ENCODE assay signal across 11 mouse cellular contexts in the genomic region with DNA sequence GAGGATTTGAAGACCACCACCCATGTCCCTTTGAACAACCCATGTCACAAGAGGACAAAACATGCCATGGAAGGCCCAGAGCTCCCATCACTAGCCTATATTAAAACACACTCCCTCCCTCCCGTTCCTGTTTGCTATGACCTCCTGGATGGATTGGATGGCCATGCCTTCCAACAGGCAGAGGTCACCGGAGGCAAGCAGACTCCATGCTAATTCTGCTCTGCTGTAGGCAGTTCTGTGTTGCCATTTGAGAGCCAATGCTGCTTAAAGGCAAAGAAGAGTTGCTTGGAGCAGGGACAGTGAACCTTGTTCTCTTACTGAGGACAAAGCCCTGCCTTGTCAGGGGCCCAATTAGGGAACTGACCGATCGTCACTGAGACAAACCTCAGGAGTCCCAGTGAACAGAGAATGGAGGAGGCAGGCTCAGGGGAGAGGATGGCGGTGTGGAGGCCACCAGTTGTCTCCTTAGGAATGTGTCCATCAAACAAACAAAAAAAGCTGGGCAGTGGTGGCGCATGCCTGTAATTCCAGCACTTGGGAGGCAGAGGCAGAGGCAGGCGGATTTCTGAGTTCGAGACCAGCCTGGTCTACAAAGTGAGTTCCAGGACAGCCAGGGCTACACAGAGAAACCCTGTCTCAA. TPM values are rescaled to one million over a fixed set of nuclear protein-coding genes. Genes with fewer than 3 reads are reported as not detected.
DNase-seq lines count a peak whose midpoint lies in the region; ATAC-seq and TF ChIP-seq lines count a peak whose summit lies in the region.
"Had no signal": no experiment of that assay in that cellular context is flagged by ENCODE, and none has a peak within 500 bp of the region (broad histone marks: within the 10 kb centered on the region; RNA-seq: fewer than 3 reads in every experiment).

No protein-coding gene starts in this region.

- no peak for TF ChIP-seq EP300 in lung, postnatal 0 days (IDR thresholded peaks at IDR 0.05)

- no peaks in the 10 kb centered on the region for H3K9me3 ChIP-seq in erythroblast, embryonic 14.5 days (ENCODE audit: control insufficient read depth, low read length)
- H3K9me3 ChIP-seq in lung, embryonic 14.5 days (ENCODE audit: low read depth, low read length), result no peaks in the 10 kb centered on the region
- H3K9me3 ChIP-seq in lung, postnatal 0 days (ENCODE audit: low read length), result no peaks in the 10 kb centered on the region
- H3K9me3 ChIP-seq in embryonic facial prominence, embryonic 15.5 days (replicated peaks), result no peaks in the 10 kb centered on the region
- H3K9me3 ChIP-seq in neural tube, embryonic 13.5 days, result no peaks in the 10 kb centered on the region

- 77% methylated on average over 8 of the region's 8 CpGs for WGBS in lung, embryonic 14.5 days
- 72% methylated on average over 8 of the region's 8 CpGs for WGBS in lung, postnatal 0 days
- 68% methylated on average over 8 of the region's 8 CpGs for WGBS in embryonic facial prominence, embryonic 15.5 days
- 65% methylated on average over 8 of the region's 8 CpGs for WGBS in neural tube, embryonic 13.5 days

- H3K27ac ChIP-seq in lung, embryonic 14.5 days (ENCODE audit: low read depth), result 0 out of 2 replicates have a peak overlapping the region, but pooled peaks have one; percentile 98
- no peak overlapping the region for H3K27ac ChIP-seq in lung, postnatal 0 days (ENCODE audit: low read length)
- H3K27ac ChIP-seq in embryonic facial prominence, embryonic 15.5 days (replicated peaks), result peak overlapping the region; percentile 70
- H3K27ac ChIP-seq in neural tube, embryonic 13.5 days (replicated peaks), result 0 out of 2 replicates have a peak overlapping the region, but pooled peaks have one; percentile 15
- H3K27ac ChIP-seq: kidney, postnatal 0 days had no signal

- TF ChIP-seq CTCF in lung, embryonic 14.5 days (IDR thresholded peaks at IDR 0.05; ENCODE audit: low read depth), result no peak
- TF ChIP-seq CTCF in lung, postnatal 0 days (IDR thresholded peaks at IDR 0.05), result no peak

- H3K4me2 ChIP-seq in lung, embryonic 14.5 days, result no peak overlapping the region
- no peak overlapping the region for H3K4me2 ChIP-seq in lung, postnatal 0 days (replicated peaks; ENCODE audit: low read depth, low read length)
- no peak overlapping the region for H3K4me2 ChIP-seq in embryonic facial prominence, embryonic 15.5 days (replicated peaks)
- no peak overlapping the region for H3K4me2 ChIP-seq in neural tube, embryonic 13.5 days

- no peak for ATAC-seq in erythroblast, adult 5-6 weeks (replicated peaks; ENCODE audit: low FRiP score, poor library complexity, severe bottlenecking)
- ATAC-seq in lung, embryonic 14.5 days (ENCODE audit: insufficient read depth), result no peak
- ATAC-seq in lung, postnatal 0 days, result no peak
- ATAC-seq in embryonic facial prominence, embryonic 15.5 days (ENCODE audit: insufficient number of reproducible peaks, low FRiP score, low TSS enrichment, low read depth), result no peak
- no peak for ATAC-seq in neural tube, embryonic 13.5 days (ENCODE audit: low read depth)

- H3K4me3 ChIP-seq in erythroblast, embryonic 14.5 days (replicated peaks), result peak overlapping the region; percentile 99
- no peak overlapping the region for H3K4me3 ChIP-seq in lung, embryonic 14.5 days (ENCODE audit: low read depth, low read length)
- H3K4me3 ChIP-seq in lung, postnatal 0 days (ENCODE audit: low read depth, low read length), result no peak overlapping the region
- no peak overlapping the region for H3K4me3 ChIP-seq in embryonic facial prominence, embryonic 15.5 days (replicated peaks)
- no peak overlapping the region for H3K4me3 ChIP-seq in neural tube, embryonic 13.5 days

- H3K4me1 ChIP-seq in erythroblast, embryonic 14.5 days (ENCODE audit: control insufficient read depth), result peaks cover 84% of the 10 kb centered on the region
- H3K4me1 ChIP-seq in lung, embryonic 14.5 days (ENCODE audit: insufficient read depth), result peaks cover 8% of the 10 kb centered on the region
- H3K4me1 ChIP-seq in lung, postnatal 0 days (ENCODE audit: insufficient read depth, low read depth, low read length), result peaks cover 10% of the 10 kb centered on the region; the same call in 1 of the 2 replicates
- H3K4me1 ChIP-seq in embryonic facial prominence, embryonic 15.5 days, result peaks cover 41% of the 10 kb centered on the region
- peaks cover 46% of the 10 kb centered on the region for H3K4me1 ChIP-seq in neural tube, embryonic 13.5 days (replicated peaks)

- H3K36me3 ChIP-seq in erythroblast, embryonic 14.5 days (ENCODE audit: control insufficient read depth), result peaks cover 71% of the 10 kb centered on the region
- H3K36me3 ChIP-seq in lung, embryonic 14.5 days (ENCODE audit: insufficient read depth), result peaks cover 45% of the 10 kb centered on the region
- H3K36me3 ChIP-seq in lung, postnatal 0 days (ENCODE audit: insufficient read depth, low read length), result peaks cover 13% of the 10 kb centered on the region
- H3K36me3 ChIP-seq in embryonic facial prominence, embryonic 15.5 days, result peaks cover 31% of the 10 kb centered on the region
- peaks cover 48% of the 10 kb centered on the region for H3K36me3 ChIP-seq in neural tube, embryonic 13.5 days

- no peaks in the 10 kb centered on the region for H3K27me3 ChIP-seq in erythroblast, embryonic 14.5 days (ENCODE audit: control insufficient read depth)
- no peaks in the 10 kb centered on the region for H3K27me3 ChIP-seq in lung, embryonic 14.5 days (ENCODE audit: insufficient read depth, low read length)
- H3K27me3 ChIP-seq in lung, postnatal 0 days (replicated peaks; ENCODE audit: insufficient read depth, low read length), result no peaks in the 10 kb centered on the region
- H3K27me3 ChIP-seq in embryonic facial prominence, embryonic 15.5 days, result no peaks in the 10 kb centered on the region
- H3K27me3 ChIP-seq in neural tube, embryonic 13.5 days, result no peaks in the 10 kb centered on the region

- H3K9ac ChIP-seq in lung, embryonic 14.5 days, result no peak overlapping the region
- no peak overlapping the region for H3K9ac ChIP-seq in lung, postnatal 0 days (replicated peaks; ENCODE audit: low read depth)
- no peak overlapping the region; the same call in 1 of the 2 replicates for H3K9ac ChIP-seq in embryonic facial prominence, embryonic 15.5 days
- no peak overlapping the region for H3K9ac ChIP-seq in neural tube, embryonic 13.5 days

- DNase-seq in lung, embryonic 14.5 days, result no peak
- no peak for DNase-seq in lung, postnatal 0 days (ENCODE audit: low spot score)
- DNase-seq in thymus, postnatal 14 days, result no peak
- DNase-seq in spleen, postnatal 14 days (ENCODE audit: low spot score in 2 of 2), result no peak
- DNase-seq: embryo, embryonic 11 days had no signal

RNA-seq across cellular contexts. Expression of gene Atf4, which starts 4.5 kb away (rescaled TPM):
- 65.1 and 68.9 TPM in 2 replicates for polyA plus RNA-seq in erythroblast, embryonic 14.5 days (2012)
- 86.3 and 108 TPM in 2 replicates for total RNA-seq in erythroblast, adult 5-6 weeks (2015; ENCODE audit: low replicate concordance)
- 148 and 150 TPM in 2 replicates for total RNA-seq in erythroblast, adult 5-6 weeks (2017; ENCODE audit: low replicate concordance)
- polyA plus RNA-seq in lung, embryonic 14.5 days (2014; fragmentation: Nextera tagmentation; extraction: Ambion mirVana), result 115 and 136 TPM in 2 replicates
- 113 and 115 TPM in 2 replicates for polyA plus RNA-seq in lung, postnatal 0 days (2015; fragmentation: Nextera tagmentation; extraction: Ambion mirVana)
- 141 and 145 TPM in 2 replicates for polyA plus RNA-seq in embryonic facial prominence, embryonic 15.5 days (2015; fragmentation: Nextera tagmentation; extraction: Ambion mirVana)
- polyA plus RNA-seq in neural tube, embryonic 13.5 days (2015; fragmentation: Nextera tagmentation; extraction: Ambion mirVana), result 114 TPM in 2 replicates

RNA-seq across cellular contexts. Expression of gene Rps19bp1, which starts 4.6 kb away (rescaled TPM):
- polyA plus RNA-seq in erythroblast, embryonic 14.5 days (2012), result 6.6 and 8.7 TPM in 2 replicates
- total RNA-seq in erythroblast, adult 5-6 weeks (2015; ENCODE audit: low replicate concordance), result 15.4 and 16.5 TPM in 2 replicates
- 5.0 and 10.1 TPM in 2 replicates for total RNA-seq in erythroblast, adult 5-6 weeks (2017; ENCODE audit: low replicate concordance)
- 56.4 and 61.0 TPM in 2 replicates for polyA plus RNA-seq in lung, embryonic 14.5 days (2014; fragmentation: Nextera tagmentation; extraction: Ambion mirVana)
- polyA plus RNA-seq in lung, postnatal 0 days (2015; fragmentation: Nextera tagmentation; extraction: Ambion mirVana), result 34.7 and 36.1 TPM in 2 replicates
- 53.5 and 54.6 TPM in 2 replicates for polyA plus RNA-seq in embryonic facial prominence, embryonic 15.5 days (2015; fragmentation: Nextera tagmentation; extraction: Ambion mirVana)
- 65.2 and 74.2 TPM in 2 replicates for polyA plus RNA-seq in neural tube, embryonic 13.5 days (2015; fragmentation: Nextera tagmentation; extraction: Ambion mirVana)

RNA-seq across cellular contexts. Expression of gene AC140267.1, which starts 23.9 kb away (rescaled TPM):
- not detected in 2 replicates for polyA plus RNA-seq in erythroblast, embryonic 14.5 days (2012)
- total RNA-seq in erythroblast, adult 5-6 weeks (2015; ENCODE audit: low replicate concordance), result not detected in 2 replicates
- total RNA-seq in erythroblast, adult 5-6 weeks (2017; ENCODE audit: low replicate concordance), result not detected in 2 replicates
- not detected in 2 replicates for polyA plus RNA-seq in lung, embryonic 14.5 days (2014; fragmentation: Nextera tagmentation; extraction: Ambion mirVana)
- polyA plus RNA-seq in lung, postnatal 0 days (2015; fragmentation: Nextera tagmentation; extraction: Ambion mirVana), result not detected in 2 replicates
- polyA plus RNA-seq in embryonic facial prominence, embryonic 15.5 days (2015; fragmentation: Nextera tagmentation; extraction: Ambion mirVana), result not detected in 2 replicates
- polyA plus RNA-seq in neural tube, embryonic 13.5 days (2015; fragmentation: Nextera tagmentation; extraction: Ambion mirVana), result 3.7 TPM in 1 of 2 replicates, not detected in the other
- polyA plus RNA-seq: kidney, postnatal 0 days; urinary bladder, adult 2 months had no signal

RNA-seq across cellular contexts. Expression of gene Mief1, which starts 25.7 kb away (rescaled TPM):
- 1.5 and 1.7 TPM in 2 replicates for polyA plus RNA-seq in erythroblast, embryonic 14.5 days (2012)
- total RNA-seq in erythroblast, adult 5-6 weeks (2015; ENCODE audit: low replicate concordance), result 6.5 and 7.7 TPM in 2 replicates
- 17.8 and 18.8 TPM in 2 replicates for total RNA-seq in erythroblast, adult 5-6 weeks (2017; ENCODE audit: low replicate concordance)
- polyA plus RNA-seq in lung, embryonic 14.5 days (2014; fragmentation: Nextera tagmentation; extraction: Ambion mirVana), result 31.7 and 32.9 TPM in 2 replicates
- polyA plus RNA-seq in lung, postnatal 0 days (2015; fragmentation: Nextera tagmentation; extraction: Ambion mirVana), result 13.2 and 13.7 TPM in 2 replicates
- 26.4 and 27.8 TPM in 2 replicates for polyA plus RNA-seq in embryonic facial prominence, embryonic 15.5 days (2015; fragmentation: Nextera tagmentation; extraction: Ambion mirVana)
- polyA plus RNA-seq in neural tube, embryonic 13.5 days (2015; fragmentation: Nextera tagmentation; extraction: Ambion mirVana), result 37.8 and 39.1 TPM in 2 replicates

RNA-seq across cellular contexts. Expression of gene Cacna1i, which starts 27.5 kb away (rescaled TPM):
- not detected in 2 replicates for polyA plus RNA-seq in erythroblast, embryonic 14.5 days (2012)
- not detected in 2 replicates for total RNA-seq in erythroblast, adult 5-6 weeks (2015; ENCODE audit: low replicate concordance)
- not detected in 2 replicates for total RNA-seq in erythroblast, adult 5-6 weeks (2017; ENCODE audit: low replicate concordance)
- not detected in 2 replicates for polyA plus RNA-seq in lung, embryonic 14.5 days (2014; fragmentation: Nextera tagmentation; extraction: Ambion mirVana)
- polyA plus RNA-seq in lung, postnatal 0 days (2015; fragmentation: Nextera tagmentation; extraction: Ambion mirVana), result not detected in 2 replicates
- 0.03 and 0.05 TPM in 2 replicates for polyA plus RNA-seq in embryonic facial prominence, embryonic 15.5 days (2015; fragmentation: Nextera tagmentation; extraction: Ambion mirVana)
- polyA plus RNA-seq in neural tube, embryonic 13.5 days (2015; fragmentation: Nextera tagmentation; extraction: Ambion mirVana), result 0.23 and 0.24 TPM in 2 replicates
- polyA plus RNA-seq: kidney, postnatal 0 days had no signal
